Mouse (Mus musculus): Measurements from ENCODE around the gene Nol4l. TPM values are rescaled to one million over a fixed set of nuclear protein-coding genes. Genes with fewer than 3 reads are reported as not detected.

Gene Nol4l
- total and polyA plus RNA-seq, 3 experiments: 13.9 to 39.2 (median 23.4) TPM

DNA sequence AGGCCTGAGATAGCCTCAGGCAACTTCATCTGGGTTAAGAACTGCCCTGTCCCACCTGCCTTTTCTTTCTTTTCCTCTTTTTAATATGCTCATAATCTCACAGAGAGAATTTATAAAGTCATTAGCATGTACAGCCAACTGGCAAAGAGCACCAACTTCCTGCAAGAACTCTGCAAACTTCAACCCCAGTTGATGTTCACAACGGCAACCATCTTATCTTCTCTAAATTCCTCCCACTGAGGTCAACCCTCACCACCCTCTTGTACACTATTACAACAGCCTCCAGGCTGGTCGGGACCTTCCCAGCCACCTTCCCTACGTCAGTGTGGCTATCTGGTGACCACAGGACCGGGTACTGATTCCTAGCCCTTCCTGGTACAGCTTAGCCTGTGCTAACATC lies 27.5 kb upstream of the Nol4l start:
- Histone ChIP-seq H3K4me1 (ENCODE audit: insufficient read depth, low read depth, low read length) (peaks cover 29% of the 10 kb centered on the region), H3K36me3 (replicated peaks) (no peaks in the 10 kb centered on the region), H3K4me3 (ENCODE audit: low read depth, low read length) (no peak overlapping the region), H3K9me3 (replicated peaks) (no peaks in the 10 kb centered on the region), H3K27me3 (ENCODE audit: insufficient read depth, low read length) (peaks cover 54% of the 10 kb centered on the region)
- TF ChIP-seq GATA2 (IDR thresholded peaks at IDR 0.05; ENCODE audit: borderline replicate concordance, low read depth, low read length) (no peak), POLR2AphosphoS5 (IDR thresholded peaks at IDR 0.05; ENCODE audit: insufficient replicate concordance, low read depth, low read length) (no peak), GATA1 (IDR thresholded peaks at IDR 0.05; ENCODE audit: borderline replicate concordance, low read length) (no peak), CTCF (IDR thresholded peaks at IDR 0.05; ENCODE audit: low read depth, low read length) (no peak), TAL1 (conservative IDR thresholded peaks at IDR 0.05; ENCODE audit: low read depth, low read length) (no peak)
- ATAC-seq (ENCODE audit: extremely low read depth, insufficient number of reproducible peaks, low FRiP score, poor library complexity, severe bottlenecking): no peak
- no peak for DNase-seq (ENCODE audit: low spot score)

DNA sequence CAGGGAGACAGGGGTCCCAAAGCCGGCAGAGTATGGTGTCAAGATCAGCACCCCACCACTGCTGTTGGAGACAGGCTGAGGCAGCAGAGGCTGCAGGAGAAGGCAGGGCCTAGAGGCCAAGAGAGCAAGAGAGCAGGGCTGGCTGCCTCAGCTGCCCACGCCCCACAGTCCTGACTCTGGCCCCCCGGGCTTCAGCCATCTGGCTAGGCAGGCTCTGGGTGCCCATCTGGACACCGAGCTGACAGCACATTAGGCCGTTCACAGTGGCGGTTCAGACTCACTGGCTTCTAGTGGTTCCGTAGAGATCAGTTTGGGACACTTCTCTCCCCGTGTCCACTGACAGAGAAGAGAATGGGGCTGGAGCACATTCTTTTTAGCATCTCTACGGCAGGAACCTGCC lies 26.4 kb upstream of the Nol4l start:
- Histone ChIP-seq H3K27me3 (ENCODE audit: insufficient read depth, low read length) (peaks cover 55% of the 10 kb centered on the region), H3K4me3 (ENCODE audit: low read depth, low read length) (no peak overlapping the region), H3K9me3 (replicated peaks) (no peaks in the 10 kb centered on the region), H3K36me3 (replicated peaks) (no peaks in the 10 kb centered on the region), H3K4me1 (ENCODE audit: insufficient read depth, low read depth, low read length) (peaks cover 19% of the 10 kb centered on the region)
- ATAC-seq (ENCODE audit: extremely low read depth, insufficient number of reproducible peaks, low FRiP score, poor library complexity, severe bottlenecking): no peak
- TF ChIP-seq GATA2 (IDR thresholded peaks at IDR 0.05; ENCODE audit: borderline replicate concordance, low read depth, low read length) (no peak), TAL1 (conservative IDR thresholded peaks at IDR 0.05; ENCODE audit: low read depth, low read length) (no peak), POLR2AphosphoS5 (IDR thresholded peaks at IDR 0.05; ENCODE audit: insufficient replicate concordance, low read depth, low read length) (no peak), CTCF (IDR thresholded peaks at IDR 0.05; ENCODE audit: low read depth, low read length) (no peak), GATA1 (IDR thresholded peaks at IDR 0.05; ENCODE audit: borderline replicate concordance, low read length) (no peak)
- no peak for DNase-seq (ENCODE audit: low spot score)

- ATAC-seq (ENCODE audit: extremely low read depth, insufficient number of reproducible peaks, low FRiP score, poor library complexity, severe bottlenecking): no peak
- Histone ChIP-seq H3K36me3 (replicated peaks) (no peaks in the 10 kb centered on the region), H3K4me3 (ENCODE audit: low read depth, low read length) (no peak overlapping the region), H3K27me3 (ENCODE audit: insufficient read depth, low read length) (peaks cover 51% of the 10 kb centered on the region), H3K4me1 (ENCODE audit: insufficient read depth, low read depth, low read length) (peaks cover 12% of the 10 kb centered on the region), H3K9me3 (replicated peaks) (no peaks in the 10 kb centered on the region)
- no peak for TF ChIP-seq CTCF (IDR thresholded peaks at IDR 0.05; ENCODE audit: low read depth, low read length)
- no peak for TF ChIP-seq TAL1 (conservative IDR thresholded peaks at IDR 0.05; ENCODE audit: low read depth, low read length)
- TF ChIP-seq GATA1 (IDR thresholded peaks at IDR 0.05; ENCODE audit: borderline replicate concordance, low read length): no peak
- TF ChIP-seq GATA2 (IDR thresholded peaks at IDR 0.05; ENCODE audit: borderline replicate concordance, low read depth, low read length): no peak
- TF ChIP-seq POLR2AphosphoS5 (IDR thresholded peaks at IDR 0.05; ENCODE audit: insufficient replicate concordance, low read depth, low read length): no peak
- DNase-seq (ENCODE audit: low spot score): no peak
Measured at GRCm38 (mm10) chr2:153554543-153554942, 24.8 kb upstream of the Nol4l start.

GRCm38 (mm10) chr2:153549486-153549885 lies 19.7 kb upstream of the Nol4l start:
- TF ChIP-seq GATA1 (IDR thresholded peaks at IDR 0.05; ENCODE audit: borderline replicate concordance, low read length) (no peak), TAL1 (conservative IDR thresholded peaks at IDR 0.05; ENCODE audit: low read depth, low read length) (no peak), GATA2 (IDR thresholded peaks at IDR 0.05; ENCODE audit: borderline replicate concordance, low read depth, low read length) (no peak), POLR2AphosphoS5 (IDR thresholded peaks at IDR 0.05; ENCODE audit: insufficient replicate concordance, low read depth, low read length) (no peak), CTCF (IDR thresholded peaks at IDR 0.05; ENCODE audit: low read depth, low read length) (no peak)
- DNase-seq (ENCODE audit: low spot score) (no peak), ATAC-seq (ENCODE audit: extremely low read depth, insufficient number of reproducible peaks, low FRiP score, poor library complexity, severe bottlenecking) (0 out of 2 replicates have a peak, but pooled peaks have one; percentile 15)
- H3K4me1 ChIP-seq (ENCODE audit: insufficient read depth, low read depth, low read length): peaks cover 42% of the 10 kb centered on the region
- peaks cover 72% of the 10 kb centered on the region for H3K27me3 ChIP-seq (ENCODE audit: insufficient read depth, low read length)
- H3K36me3 ChIP-seq (replicated peaks): no peaks in the 10 kb centered on the region
- no peaks in the 10 kb centered on the region for H3K9me3 ChIP-seq (replicated peaks)
- no peak overlapping the region for H3K4me3 ChIP-seq (ENCODE audit: low read depth, low read length)

DNA sequence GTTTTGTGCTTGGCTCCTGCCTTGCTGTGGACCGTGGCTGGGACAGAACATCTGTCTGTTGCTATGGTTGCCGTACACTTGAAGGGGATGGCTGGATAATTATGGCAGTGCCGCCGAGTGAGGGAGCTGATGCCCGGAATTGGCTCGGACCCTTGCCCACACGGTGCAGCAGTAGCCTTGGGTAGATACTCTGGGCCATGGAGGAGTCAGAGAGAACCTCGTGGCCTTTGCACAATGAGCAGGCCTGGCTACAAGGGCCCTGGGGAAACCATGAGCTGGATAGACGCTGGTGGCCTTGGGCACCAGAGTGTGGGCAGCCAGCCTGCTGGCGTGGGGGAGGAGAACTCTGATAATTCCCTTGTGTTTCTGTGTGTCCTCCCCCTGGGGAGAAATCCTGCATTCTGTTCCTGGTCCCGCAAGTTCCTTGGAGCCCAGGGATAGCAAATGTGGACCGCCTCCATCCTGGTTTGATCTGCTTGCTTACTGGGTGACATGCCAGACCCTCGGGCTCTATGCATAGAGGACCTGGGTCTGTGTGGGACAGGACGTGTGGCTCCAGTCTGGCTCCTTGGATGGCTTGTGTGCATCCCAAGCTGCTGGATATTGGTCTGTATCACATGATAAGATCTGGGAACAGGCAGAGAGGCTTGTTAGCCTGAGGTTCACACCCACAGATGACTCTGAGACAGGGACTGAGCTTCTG lies 18.6 kb upstream of the Nol4l start:
- Histone ChIP-seq H3K4me3 (ENCODE audit: low read depth, low read length) (no peak overlapping the region), H3K27me3 (ENCODE audit: insufficient read depth, low read length) (peaks cover 83% of the 10 kb centered on the region), H3K4me1 (ENCODE audit: insufficient read depth, low read depth, low read length) (peaks cover 52% of the 10 kb centered on the region), H3K36me3 (replicated peaks) (no peaks in the 10 kb centered on the region), H3K9me3 (replicated peaks) (no peaks in the 10 kb centered on the region)
- DNase-seq (ENCODE audit: low spot score) (no peak), ATAC-seq (ENCODE audit: extremely low read depth, insufficient number of reproducible peaks, low FRiP score, poor library complexity, severe bottlenecking) (no peak)
- TF ChIP-seq GATA1 (IDR thresholded peaks at IDR 0.05; ENCODE audit: borderline replicate concordance, low read length) (no peak), CTCF (IDR thresholded peaks at IDR 0.05; ENCODE audit: low read depth, low read length) (no peak), GATA2 (IDR thresholded peaks at IDR 0.05; ENCODE audit: borderline replicate concordance, low read depth, low read length) (no peak), POLR2AphosphoS5 (IDR thresholded peaks at IDR 0.05; ENCODE audit: insufficient replicate concordance, low read depth, low read length) (no peak), TAL1 (conservative IDR thresholded peaks at IDR 0.05; ENCODE audit: low read depth, low read length) (no peak)

DNA sequence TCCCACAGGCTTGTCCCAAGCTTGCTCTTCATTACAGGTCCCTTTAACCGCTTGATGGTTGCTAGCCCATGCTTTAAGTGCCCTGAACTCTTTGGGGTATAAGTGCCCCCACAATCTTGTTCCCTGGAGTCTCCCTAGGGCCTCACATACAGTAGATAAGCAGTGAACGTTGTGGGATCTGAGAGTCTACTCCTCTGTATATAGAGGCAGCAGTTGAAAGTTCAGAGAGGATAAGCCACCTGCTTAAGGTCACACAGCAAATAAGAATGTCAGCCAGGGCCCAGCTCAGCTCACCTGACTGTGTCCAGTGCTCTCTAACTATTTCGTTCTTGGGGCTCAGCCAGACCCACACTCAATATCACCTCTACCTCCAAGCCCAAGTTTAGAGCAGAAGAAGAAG lies 17.9 kb upstream of the Nol4l start:
- no peaks in the 10 kb centered on the region for H3K36me3 ChIP-seq (replicated peaks)
- TF ChIP-seq GATA1 (IDR thresholded peaks at IDR 0.05; ENCODE audit: borderline replicate concordance, low read length) (no peak), GATA2 (IDR thresholded peaks at IDR 0.05; ENCODE audit: borderline replicate concordance, low read depth, low read length) (no peak), TAL1 (conservative IDR thresholded peaks at IDR 0.05; ENCODE audit: low read depth, low read length) (no peak), CTCF (IDR thresholded peaks at IDR 0.05; ENCODE audit: low read depth, low read length) (no peak), POLR2AphosphoS5 (IDR thresholded peaks at IDR 0.05; ENCODE audit: insufficient replicate concordance, low read depth, low read length) (no peak)
- ATAC-seq (ENCODE audit: extremely low read depth, insufficient number of reproducible peaks, low FRiP score, poor library complexity, severe bottlenecking) (no peak), DNase-seq (ENCODE audit: low spot score) (no peak)
- H3K4me1 ChIP-seq (ENCODE audit: insufficient read depth, low read depth, low read length): peaks cover 56% of the 10 kb centered on the region
- H3K9me3 ChIP-seq (replicated peaks): no peaks in the 10 kb centered on the region
- peaks cover 91% of the 10 kb centered on the region for H3K27me3 ChIP-seq (ENCODE audit: insufficient read depth, low read length)
- no peak overlapping the region for H3K4me3 ChIP-seq (ENCODE audit: low read depth, low read length)

All from G1E (cell line).